Mouse (Mus musculus) MEL (cell line): Measurements from ENCODE around the gene Ccdc85c.

Experiments
- CTCF ChIP-seq, 3 experiments: IDR thresholded peaks in 2 of 3; conservative IDR thresholded peaks in 1 of 3; 2 replicates each; pipeline ENCODE4 v1.5.1; 2011 to 2012; ENCODE audit warnings: low read length in 3 of 3, low read depth in 2 of 3, mild to moderate bottlenecking in 2 of 3, improper control_type of control experiment in 1 of 3, inconsistent platforms in 1 of 3, mixed read lengths in 1 of 3, moderate library complexity in 1 of 3; ENCODE audit not compliant: control insufficient read depth in 1 of 3, insufficient read depth in 1 of 3, poor library complexity in 1 of 3, severe bottlenecking in 1 of 3
- E2F4 ChIP-seq: IDR thresholded peaks from 2 replicates; pipeline ENCODE4 v1.6.1; 2011; ENCODE audit warnings: low read depth, low read length, improper control_type of control experiment, borderline replicate concordance
- ETS1 ChIP-seq: IDR thresholded peaks from 2 replicates; pipeline ENCODE4 v1.6.1; 2012; ENCODE audit warnings: low read depth, mild to moderate bottlenecking, inconsistent platforms, low read length, improper control_type of control experiment, moderate library complexity
- JUND ChIP-seq: IDR thresholded peaks from 2 replicates; pipeline ENCODE4 v1.6.1; 2011; ENCODE audit warnings: low read depth, mild to moderate bottlenecking, improper control_type of control experiment, low read length
- KAT2A ChIP-seq: conservative IDR thresholded peaks from 2 replicates; pipeline ENCODE4 v1.6.1; 2012; ENCODE audit warnings: low read depth, low read length, improper control_type of control experiment, inconsistent platforms
- MYB ChIP-seq: IDR thresholded peaks from 2 replicates; pipeline ENCODE4 v1.6.1; 2011; ENCODE audit warnings: mild to moderate bottlenecking, low read depth, low read length, improper control_type of control experiment
- POLR2A ChIP-seq, 2 experiments: IDR thresholded peaks; 2 replicates each; pipeline ENCODE4 v1.6.1; 2011 to 2012; ENCODE audit warnings: low read length in 2 of 2, mild to moderate bottlenecking in 2 of 2, control low read depth in 1 of 2, improper control_type of control experiment in 1 of 2, low read depth in 1 of 2, moderate library complexity in 1 of 2; ENCODE audit not compliant: control insufficient read depth in 1 of 2, insufficient read depth in 1 of 2, poor library complexity in 1 of 2
- POLR2AphosphoS5 ChIP-seq: IDR thresholded peaks from 2 replicates; pipeline ENCODE4 v1.6.1; 2012; ENCODE audit warnings: low read depth, borderline replicate concordance, mild to moderate bottlenecking, inconsistent platforms, low read length, moderate library complexity, mixed read lengths
- RAD21 ChIP-seq: IDR thresholded peaks from 2 replicates; pipeline ENCODE4 v1.6.1; 2011; ENCODE audit warnings: mild to moderate bottlenecking, low read depth, low read length, improper control_type of control experiment
- USF1 ChIP-seq: IDR thresholded peaks from 2 replicates; pipeline ENCODE4 v1.6.1; 2014; ENCODE audit warnings: low read depth, mild to moderate bottlenecking, inconsistent platforms, low read length, improper control_type of control experiment, moderate library complexity
- USF2 ChIP-seq, 2 experiments: IDR thresholded peaks; 2 replicates each; pipeline ENCODE4 v1.6.1; 2011 to 2012; ENCODE audit warnings: improper control_type of control experiment in 2 of 2, low read length in 2 of 2, borderline replicate concordance in 1 of 2, inconsistent platforms in 1 of 2, low read depth in 1 of 2, mild to moderate bottlenecking in 1 of 2; ENCODE audit not compliant: insufficient read depth in 1 of 2

DNA sequence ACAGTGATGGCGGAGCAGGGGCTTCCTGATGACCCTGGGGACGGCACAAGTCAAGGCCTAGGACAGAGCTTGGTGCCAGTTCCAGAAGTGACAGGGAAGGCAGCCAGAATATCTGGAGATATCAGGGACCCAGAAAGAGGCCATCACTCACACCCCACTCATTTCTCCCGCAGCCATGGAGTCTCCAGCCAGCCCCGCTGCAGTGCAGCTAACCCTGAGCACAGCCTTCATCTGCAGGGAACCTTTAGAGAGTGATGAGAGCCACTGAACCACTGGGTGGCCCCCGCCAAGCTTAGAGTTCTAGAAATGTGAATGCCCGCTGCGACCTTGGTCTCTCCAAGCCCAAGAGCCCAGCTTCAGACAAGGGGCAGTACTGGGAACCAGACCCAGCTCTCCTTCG lies 26.2 kb downstream of the Ccdc85c start:
- TF ChIP-seq USF1 (no peak), CTCF (IDR thresholded peaks at IDR 0.05 in 2 of 3, conservative IDR thresholded peaks at IDR 0.05 in 1 of 3; ENCODE audit: control insufficient read depth in 1 of 3, insufficient read depth in 1 of 3, low read depth in 2 of 3, low read length in 3 of 3, poor library complexity in 1 of 3, severe bottlenecking in 1 of 3) (no peak), ETS1 (no peak), POLR2A (IDR thresholded peaks at IDR 0.05; ENCODE audit: control insufficient read depth in 1 of 2, insufficient read depth in 1 of 2, low read depth in 1 of 2, low read length in 2 of 2, poor library complexity in 1 of 2) (no peak), RAD21 (no peak), E2F4 (no peak), POLR2AphosphoS5 (no peak), JUND (no peak), KAT2A (no peak), USF2 (IDR thresholded peaks at IDR 0.05; ENCODE audit: borderline replicate concordance in 1 of 2, insufficient read depth in 1 of 2, low read depth in 1 of 2, low read length in 2 of 2) (no peak), MYB (no peak)
